Mouse (Mus musculus) ES-Bruce4 (cell line): Measurements from ENCODE around the gene Fam71f1.

Experiments used
- CTCF ChIP-seq: IDR thresholded peaks from one replicate; pipeline ENCODE4 v1.8.1; 2011; ENCODE audit warnings: low read depth, low read length
- EP300 ChIP-seq: IDR thresholded peaks from 2 replicates; pipeline ENCODE4 v1.6.1; 2011; ENCODE audit warnings: low read depth, low read length; ENCODE audit not compliant: insufficient read depth

GRCm38 (mm10) chr6:29321586-29321985, 2.6 kb downstream of the Fam71f1 start:
- TF ChIP-seq CTCF (no peak), EP300 (no peak)
